Mouse (Mus musculus): ENCODE results near the gene 9930104L06Rik. TPM values are rescaled to one million over a fixed set of nuclear protein-coding genes. Genes with fewer than 3 reads are reported as not detected.

9930104L06Rik gene
- polyA plus RNA-seq (2015; fragmentation: Nextera tagmentation; extraction: Ambion mirVana): 11.9 and 13.1 TPM in 2 replicates

DNA sequence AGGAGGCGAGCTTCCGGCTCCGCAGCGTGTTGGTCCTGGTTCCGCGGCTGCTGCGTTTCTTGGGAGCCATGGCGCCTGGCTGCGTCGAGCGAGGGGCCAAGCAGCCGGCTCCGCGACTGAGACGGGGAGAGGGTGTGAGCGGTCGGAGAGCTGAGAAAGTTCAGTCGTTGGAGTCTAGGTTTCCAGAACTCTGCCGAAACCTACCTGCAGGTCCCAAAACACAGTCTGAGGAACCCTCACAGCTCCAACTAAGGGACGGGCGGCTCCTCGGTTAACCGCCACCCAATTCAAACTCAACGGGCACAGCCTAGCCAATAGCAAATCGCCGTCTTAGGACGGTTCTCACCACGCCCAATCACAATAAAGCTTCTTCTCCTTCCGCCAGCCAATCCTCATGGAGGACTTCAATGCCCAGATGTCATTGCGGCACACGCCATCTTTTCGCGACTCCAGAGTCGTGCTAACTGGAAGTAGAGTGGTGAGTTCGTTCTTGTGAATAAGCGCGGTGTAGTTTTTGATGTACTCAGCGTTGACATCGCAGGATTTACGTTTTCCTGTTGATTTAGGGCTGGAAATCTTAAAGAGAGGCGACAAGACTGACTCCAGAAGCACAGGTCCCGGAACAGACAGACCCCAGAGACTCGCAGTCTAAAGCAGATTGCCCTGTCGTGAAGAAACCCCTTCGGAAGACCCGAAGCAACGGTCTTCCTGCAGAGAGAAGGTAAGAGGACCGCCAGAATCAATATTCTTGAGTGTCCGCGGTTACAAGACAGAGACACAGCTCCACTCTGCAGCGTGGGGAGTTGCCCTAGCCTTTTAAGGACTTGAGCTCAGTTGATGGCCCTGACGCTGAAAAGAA, at the start of gene 9930104L06Rik:
Gene 9930104L06Rik, plus strand, starts transcription at position 436 of the 859 bp plus-strand sequence.
- WGBS: under 1% methylated on average over 52 of the region's 52 CpGs
- no peaks in the 10 kb centered on the region for H3K27me3 ChIP-seq
- peak; percentile 99 for ATAC-seq (ENCODE audit: borderline replicate concordance, extremely low read depth, low FRiP score, low TSS enrichment)

DNA sequence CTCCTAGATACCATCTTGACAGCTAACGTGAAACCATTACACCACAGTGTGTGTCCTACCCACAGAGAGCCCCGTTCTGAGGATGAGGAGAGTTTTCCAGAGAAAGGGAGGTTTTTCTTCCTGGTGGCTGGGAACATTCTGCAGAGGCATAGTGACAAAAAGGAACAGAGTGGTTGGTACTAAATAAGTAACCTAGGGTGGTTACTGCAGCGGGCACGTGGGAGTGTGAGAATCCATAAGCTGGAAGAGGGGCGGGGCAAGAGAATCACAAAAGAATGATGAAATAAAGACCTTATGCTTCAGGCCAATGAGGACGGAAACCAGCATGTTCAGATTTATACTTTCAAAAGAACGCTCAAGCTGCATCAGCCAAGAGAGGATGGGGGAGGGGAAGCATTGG, 48.1 kb upstream of the 9930104L06Rik start:
- no peak overlapping the region for H3K4me3 ChIP-seq
- no peaks in the 10 kb centered on the region for H3K4me1 ChIP-seq
- H3K4me2 ChIP-seq: no peak overlapping the region
- H3K36me3 ChIP-seq: no peaks in the 10 kb centered on the region
- H3K27ac ChIP-seq: no peak overlapping the region
- H3K27me3 ChIP-seq: peaks cover 56% of the 10 kb centered on the region
- ATAC-seq (ENCODE audit: borderline replicate concordance, extremely low read depth, low FRiP score, low TSS enrichment): no peak
- whole genome bisulfite sequencing: 63% methylated on average over 7 of the region's 7 CpGs
- H3K9ac ChIP-seq: no peak overlapping the region
- H3K9me3 ChIP-seq: no peaks in the 10 kb centered on the region

More for the DNA sequence above, at the start of gene 9930104L06Rik:
- Histone ChIP-seq H3K9me3 (no peaks in the 10 kb centered on the region), H3K36me3 (peaks cover 20% of the 10 kb centered on the region), H3K4me1 (peaks cover 18% of the 10 kb centered on the region), H3K27ac (peak within 1 kb of the TSS; percentile 68), H3K9ac (peak within 1 kb of the TSS; percentile 83), H3K4me2 (peak within 1 kb of the TSS; percentile 76), H3K4me3 (peak within 1 kb of the TSS; percentile 97)

- Histone ChIP-seq H3K36me3 (no peaks in the 10 kb centered on the region), H3K4me3 (no peak overlapping the region), H3K9ac (no peak overlapping the region), H3K27me3 (peaks cover 59% of the 10 kb centered on the region), H3K4me1 (peaks cover 3% of the 10 kb centered on the region; the same call in 1 of the 2 replicates), H3K27ac (no peak overlapping the region), H3K9me3 (no peaks in the 10 kb centered on the region), H3K4me2 (no peak overlapping the region)
- ATAC-seq (ENCODE audit: borderline replicate concordance, extremely low read depth, low FRiP score, low TSS enrichment): no peak
- WGBS: 83% methylated on average over 2 of the region's 2 CpGs
Observed at GRCm38 (mm10) chr4:124889935-124890334, 46.9 kb upstream of the 9930104L06Rik start.

GRCm38 (mm10) chr4:124890831-124891230, 46.0 kb upstream of the 9930104L06Rik start:
- Histone ChIP-seq H3K27me3 (peaks cover 61% of the 10 kb centered on the region), H3K9ac (no peak overlapping the region), H3K4me1 (peaks cover 3% of the 10 kb centered on the region; the same call in 1 of the 2 replicates), H3K4me3 (no peak overlapping the region), H3K4me2 (no peak overlapping the region), H3K36me3 (no peaks in the 10 kb centered on the region), H3K9me3 (no peaks in the 10 kb centered on the region), H3K27ac (no peak overlapping the region)
- ATAC-seq (ENCODE audit: borderline replicate concordance, extremely low read depth, low FRiP score, low TSS enrichment): no peak
- WGBS: 70% methylated on average over 5 of the region's 5 CpGs

DNA sequence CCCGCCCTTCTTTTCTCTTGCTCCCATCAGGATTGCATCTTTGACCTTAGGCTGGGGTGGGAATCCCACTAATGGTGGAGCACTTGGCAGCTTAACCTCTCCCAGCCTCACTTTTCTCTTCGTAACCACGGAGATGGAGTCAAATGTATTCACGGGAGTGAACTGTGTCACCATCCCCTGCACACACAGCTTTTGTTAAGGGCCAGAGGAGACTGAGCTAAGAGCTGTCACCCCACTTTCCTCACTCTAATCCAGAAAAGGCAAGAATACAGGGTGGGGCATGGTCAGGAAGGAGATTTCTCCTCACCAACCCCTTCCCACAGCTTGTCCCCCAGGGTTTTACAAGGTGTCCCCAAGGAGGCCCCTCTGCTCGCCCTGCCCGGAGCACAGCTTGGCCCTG, 43.1 kb upstream of the 9930104L06Rik start:
- Histone ChIP-seq H3K4me2 (no peak overlapping the region), H3K27me3 (peaks cover 60% of the 10 kb centered on the region), H3K9ac (no peak overlapping the region), H3K27ac (no peak overlapping the region), H3K4me3 (no peak overlapping the region), H3K9me3 (no peaks in the 10 kb centered on the region), H3K4me1 (peaks cover 3% of the 10 kb centered on the region; the same call in 1 of the 2 replicates), H3K36me3 (no peaks in the 10 kb centered on the region)
- WGBS: 25% methylated on average over 6 of the region's 6 CpGs
- ATAC-seq (ENCODE audit: borderline replicate concordance, extremely low read depth, low FRiP score, low TSS enrichment): no peak

DNA sequence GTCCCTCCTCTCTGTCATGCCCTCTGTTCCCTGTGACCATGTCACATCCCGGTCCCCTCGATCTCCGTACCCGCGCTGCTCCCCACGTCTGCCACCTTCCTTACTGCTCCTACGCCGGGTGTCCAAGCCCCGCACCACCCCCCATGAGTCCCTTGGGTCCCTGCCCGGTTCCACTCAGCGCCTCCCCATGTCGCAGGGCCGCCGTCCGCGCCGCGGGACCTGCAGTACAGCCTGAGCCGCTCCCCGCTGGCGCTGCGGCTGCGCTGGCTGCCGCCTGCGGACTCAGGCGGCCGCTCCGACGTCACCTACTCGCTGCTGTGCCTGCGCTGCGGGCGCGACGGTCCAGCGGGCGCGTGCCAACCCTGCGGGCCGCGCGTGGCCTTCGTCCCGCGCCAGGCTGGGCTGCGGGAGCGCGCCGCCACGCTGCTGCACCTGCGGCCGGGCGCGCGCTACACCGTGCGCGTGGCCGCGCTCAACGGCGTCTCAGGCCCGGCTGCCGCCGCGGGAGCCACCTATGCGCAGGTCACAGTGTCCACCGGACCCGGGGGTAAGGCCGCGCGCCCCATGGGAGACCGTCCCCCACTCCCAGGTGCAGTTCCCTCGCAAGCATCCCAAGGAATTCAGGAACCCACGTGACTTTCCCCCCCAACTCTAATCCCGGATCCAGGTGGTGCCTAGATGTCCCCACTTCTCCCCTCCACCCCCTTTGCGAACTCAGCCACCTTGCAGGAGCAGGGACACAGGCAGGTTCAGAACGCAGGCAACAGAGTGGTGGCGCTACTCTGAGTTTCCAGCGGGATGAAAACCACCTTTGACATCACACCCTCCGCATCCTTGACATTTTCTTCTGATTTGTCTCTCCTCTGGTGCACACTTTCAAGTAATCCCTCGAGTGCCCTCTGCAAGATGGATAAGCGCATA, 42.1 kb upstream of the 9930104L06Rik start:
- Histone ChIP-seq H3K27ac (no peak overlapping the region), H3K9ac (no peak overlapping the region), H3K27me3 (peaks cover 67% of the 10 kb centered on the region), H3K9me3 (no peaks in the 10 kb centered on the region), H3K4me3 (peak overlapping the region; percentile 33), H3K36me3 (no peaks in the 10 kb centered on the region), H3K4me2 (peak overlapping the region; percentile 56), H3K4me1 (peaks cover 3% of the 10 kb centered on the region; the same call in 1 of the 2 replicates)
- no peak for ATAC-seq (ENCODE audit: borderline replicate concordance, extremely low read depth, low FRiP score, low TSS enrichment)
- 2% methylated on average over 83 of the region's 83 CpGs for whole genome bisulfite sequencing

- H3K27ac ChIP-seq: no peak overlapping the region
- peaks cover 45% of the 10 kb centered on the region for H3K27me3 ChIP-seq
- ATAC-seq (ENCODE audit: borderline replicate concordance, extremely low read depth, low FRiP score, low TSS enrichment): no peak
Observed at GRCm38 (mm10) chr4:124898428-124898827, 38.4 kb upstream of the 9930104L06Rik start.

GRCm38 (mm10) chr4:124899906-124900305, 36.9 kb upstream of the 9930104L06Rik start:
- Histone ChIP-seq H3K4me3 (no peak overlapping the region), H3K27me3 (peaks cover 30% of the 10 kb centered on the region), H3K27ac (no peak overlapping the region), H3K9me3 (no peaks in the 10 kb centered on the region), H3K4me2 (no peak overlapping the region), H3K9ac (no peak overlapping the region), H3K4me1 (0 out of 2 replicates have a peak, but pooled peaks cover under 1% of the 10 kb centered on the region), H3K36me3 (no peaks in the 10 kb centered on the region)
- 40% methylated on average over 5 of the region's 5 CpGs for WGBS
- ATAC-seq (ENCODE audit: borderline replicate concordance, extremely low read depth, low FRiP score, low TSS enrichment): no peak

More at GRCm38 (mm10) chr4:124898428-124898827, 38.4 kb upstream of the 9930104L06Rik start:
- Histone ChIP-seq H3K4me1 (peaks cover 3% of the 10 kb centered on the region; the same call in 1 of the 2 replicates), H3K9ac (no peak overlapping the region), H3K4me3 (no peak overlapping the region), H3K9me3 (no peaks in the 10 kb centered on the region), H3K4me2 (no peak overlapping the region), H3K36me3 (no peaks in the 10 kb centered on the region)
- 59% methylated on average over 10 of the region's 10 CpGs for WGBS

DNA sequence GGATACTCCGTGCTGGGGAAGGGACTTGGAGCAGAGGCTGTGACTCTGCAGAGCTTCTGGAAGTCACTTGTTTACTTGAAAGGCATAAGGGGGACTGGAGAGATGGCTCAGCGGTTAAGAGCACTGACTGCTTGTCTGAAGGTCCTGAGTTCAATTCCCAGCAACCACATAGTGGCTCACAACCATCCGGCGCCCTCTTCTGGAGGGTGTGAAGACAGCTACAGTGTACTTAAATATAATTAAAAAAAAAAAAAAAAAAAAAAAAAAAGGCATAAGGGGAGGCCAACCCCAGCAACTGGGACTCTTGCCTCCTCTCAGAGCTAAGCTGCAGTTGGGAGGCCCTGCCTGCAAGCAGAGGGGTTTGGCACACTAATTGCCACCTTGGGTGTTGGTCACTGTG, 31.4 kb upstream of the 9930104L06Rik start:
- Histone ChIP-seq H3K36me3 (no peaks in the 10 kb centered on the region), H3K4me3 (no peak overlapping the region), H3K9me3 (no peaks in the 10 kb centered on the region), H3K27me3 (peaks cover 3% of the 10 kb centered on the region; the same call in 1 of the 2 replicates), H3K4me2 (no peak overlapping the region), H3K4me1 (peaks cover 8% of the 10 kb centered on the region; the same call in 1 of the 2 replicates), H3K27ac (no peak overlapping the region), H3K9ac (no peak overlapping the region)
- 63% methylated on average over 4 of the region's 4 CpGs for WGBS
- no peak for ATAC-seq (ENCODE audit: borderline replicate concordance, extremely low read depth, low FRiP score, low TSS enrichment)

GRCm38 (mm10) chr4:124905971-124906822, 30.7 kb upstream of the 9930104L06Rik start:
- peaks cover 3% of the 10 kb centered on the region; the same call in 1 of the 2 replicates for H3K27me3 ChIP-seq
- no peak overlapping the region for H3K27ac ChIP-seq
- WGBS: 4% methylated on average over 21 of the region's 21 CpGs
- H3K36me3 ChIP-seq: no peaks in the 10 kb centered on the region
- ATAC-seq (ENCODE audit: borderline replicate concordance, extremely low read depth, low FRiP score, low TSS enrichment): 0 out of 2 replicates have a peak, but pooled peaks have one; percentile 49
- no peak overlapping the region for H3K9ac ChIP-seq
- no peak overlapping the region for H3K4me3 ChIP-seq
- peak overlapping the region; percentile 29 for H3K4me2 ChIP-seq
- H3K4me1 ChIP-seq: peaks cover 8% of the 10 kb centered on the region; the same call in 1 of the 2 replicates
- H3K9me3 ChIP-seq: no peaks in the 10 kb centered on the region

GRCm38 (mm10) chr4:124928102-124928501, 8.7 kb upstream of the 9930104L06Rik start:
- no peak overlapping the region for H3K4me2 ChIP-seq
- H3K27ac ChIP-seq: no peak overlapping the region
- no peak for ATAC-seq (ENCODE audit: borderline replicate concordance, extremely low read depth, low FRiP score, low TSS enrichment)
- H3K9ac ChIP-seq: no peak overlapping the region
- no peaks in the 10 kb centered on the region for H3K4me1 ChIP-seq
- peaks cover 81% of the 10 kb centered on the region for H3K36me3 ChIP-seq
- no peak overlapping the region for H3K4me3 ChIP-seq
- 89% methylated on average over 5 of the region's 5 CpGs for WGBS
- H3K27me3 ChIP-seq: no peaks in the 10 kb centered on the region
- no peaks in the 10 kb centered on the region for H3K9me3 ChIP-seq

Data from lung, embryonic 15.5 days (tissue).